Mouse (Mus musculus) lung, adult 2 months (tissue): ENCODE results near the gene Epha8. TPM values are rescaled to one million over a fixed set of nuclear protein-coding genes. Genes with fewer than 3 reads are reported as not detected.

Experiments used
- DNase-seq: peaks from one replicate; pipeline ENCODE4 v3.0.0; 2022
- H3K4me1 ChIP-seq: fragments of 200-500 bp; 2 replicates; pipeline ENCODE4 v1.6.1; 2011; ENCODE audit warnings: low read length; ENCODE audit not compliant: control insufficient read depth, insufficient read depth
- H3K4me3 ChIP-seq: fragments of 200-500 bp; replicated peaks from 2 replicates; pipeline ENCODE3; 2011; ENCODE audit warnings: low read depth, mild to moderate bottlenecking, control low read depth, low read length; ENCODE audit errors: extremely low read depth
- CTCF ChIP-seq: fragments of 200-500 bp; IDR thresholded peaks from 2 replicates; pipeline ENCODE4 v1.5.1; 2011; ENCODE audit warnings: mild to moderate bottlenecking, low read length, control low read depth; ENCODE audit not compliant: insufficient read depth
- POLR2A ChIP-seq: fragments of 200-500 bp; IDR thresholded peaks from 2 replicates; pipeline ENCODE4 v1.6.1; 2011; ENCODE audit warnings: low read depth, mild to moderate bottlenecking, control low read depth, low read length, borderline replicate concordance; ENCODE audit errors: extremely low read depth
- WGBS: fragments of 180-500 bp; shearing (Covaris S2); methylation state at CpG from one replicate; pipeline ENCODE4 v1.1.7; 2018; 5-methylcytosine and 5-hydroxymethylcytosine counted together
- polyA plus RNA-seq: library from polyadenylated mRNA; depleted of rRNA; stranded (reverse); fragments of >200 nt; gene quantifications from 2 replicates; pipeline ENCODE4 v1.2.3, GENCODE M21; 2012

The Epha8 gene
- polyA plus RNA-seq, 1 experiment = 0.05 TPM

GRCm38 (mm10) chr4:136980921-136981320 is 24.3 kb upstream of the Epha8 start:
- Histone ChIP-seq H3K4me3 (no peak overlapping the region), H3K4me1 (no peaks in the 10 kb centered on the region)
- WGBS = 70% methylated on average over 4 of the region's 4 CpGs
- DNase-seq = no peak
- TF ChIP-seq CTCF (no peak), POLR2A (no peak)

GRCm38 (mm10) chr4:136977244-136977643 is 20.6 kb upstream of the Epha8 start:
- 30% methylated on average over 8 of the region's 8 CpGs for WGBS
- TF ChIP-seq POLR2A (no peak), CTCF (no peak)
- DNase-seq = no peak
- Histone ChIP-seq H3K4me3 (no peak overlapping the region), H3K4me1 (no peaks in the 10 kb centered on the region)

- 10% methylated on average over 6 of the region's 6 CpGs for WGBS
- Histone ChIP-seq H3K4me1 (no peaks in the 10 kb centered on the region), H3K4me3 (no peak overlapping the region)
- peak; percentile 11 for DNase-seq
- TF ChIP-seq CTCF (peak; percentile 50), POLR2A (no peak)
Observed at GRCm38 (mm10) chr4:136970939-136971338, 14.3 kb upstream of the Epha8 start.

GRCm38 (mm10) chr4:136969503-136970276 is 13.1 kb upstream of the Epha8 start:
- H3K4me3 ChIP-seq = no peak overlapping the region
- no peak for DNase-seq
- H3K4me1 ChIP-seq = no peaks in the 10 kb centered on the region
- 30% methylated on average over 16 of the region's 16 CpGs for WGBS
- TF ChIP-seq POLR2A = no peak
- TF ChIP-seq CTCF = no peak

GRCm38 (mm10) chr4:136969096-136969495 is 12.5 kb upstream of the Epha8 start:
- 33% methylated on average over 8 of the region's 8 CpGs for WGBS
- Histone ChIP-seq H3K4me3 (no peak overlapping the region), H3K4me1 (no peaks in the 10 kb centered on the region)
- no peak for TF ChIP-seq POLR2A
- no peak for TF ChIP-seq CTCF
- no peak for DNase-seq

- no peak overlapping the region for H3K4me3 ChIP-seq
- 19% methylated on average over 9 of the region's 9 CpGs for WGBS
- DNase-seq = no peak
- H3K4me1 ChIP-seq = no peaks in the 10 kb centered on the region
- no peak for TF ChIP-seq CTCF
- no peak for TF ChIP-seq POLR2A
Observed at GRCm38 (mm10) chr4:136967511-136967910, 10.9 kb upstream of the Epha8 start.

- TF ChIP-seq POLR2A = no peak
- no peak for TF ChIP-seq CTCF
- Histone ChIP-seq H3K4me3 (no peak overlapping the region), H3K4me1 (no peaks in the 10 kb centered on the region)
- 27% methylated on average over 16 of the region's 16 CpGs for WGBS
- no peak for DNase-seq
Observed at GRCm38 (mm10) chr4:136966493-136967390, 10.1 kb upstream of the Epha8 start.

- no peak for DNase-seq
- no peaks in the 10 kb centered on the region for H3K4me1 ChIP-seq
- 30% methylated on average over 15 of the region's 15 CpGs for WGBS
- H3K4me3 ChIP-seq = no peak overlapping the region
- TF ChIP-seq POLR2A (no peak), CTCF (no peak)
Observed at GRCm38 (mm10) chr4:136964990-136965421, 8.4 kb upstream of the Epha8 start.

- H3K4me3 ChIP-seq = no peak overlapping the region
- no peak for TF ChIP-seq CTCF
- no peak for TF ChIP-seq POLR2A
- 47% methylated on average over 4 of the region's 4 CpGs for WGBS
- no peaks in the 10 kb centered on the region for H3K4me1 ChIP-seq
- DNase-seq = no peak
Observed at GRCm38 (mm10) chr4:136962447-136962846, 5.8 kb upstream of the Epha8 start.
